Mouse (Mus musculus) erythroblast, embryonic 14.5 days (primary cell): ENCODE results near the gene Cdhr5. TPM values are rescaled to one million over a fixed set of nuclear protein-coding genes. Genes with fewer than 3 reads are reported as not detected.
A peak's percentile ranks its signal among the peaks of the same experiment; 100 is the strongest.

Experiments
- H3K27me3 ChIP-seq: 2 replicates; pipeline ENCODE4 v1.6.1; 2012; ENCODE audit warnings: inconsistent platforms; ENCODE audit not compliant: control insufficient read depth
- H3K36me3 ChIP-seq: 2 replicates; pipeline ENCODE4 v1.6.1; 2012; ENCODE audit warnings: mild to moderate bottlenecking, inconsistent platforms; ENCODE audit not compliant: control insufficient read depth
- H3K4me1 ChIP-seq: 2 replicates; pipeline ENCODE4 v1.6.1; 2012; ENCODE audit warnings: inconsistent platforms; ENCODE audit not compliant: control insufficient read depth
- H3K4me3 ChIP-seq: replicated peaks from 2 replicates; pipeline ENCODE3; 2012; ENCODE audit warnings: moderate library complexity, mild to moderate bottlenecking, inconsistent platforms
- H3K9me3 ChIP-seq: 2 replicates; pipeline ENCODE4 v1.6.1; 2012; ENCODE audit warnings: low read length, inconsistent platforms, mixed read lengths; ENCODE audit not compliant: control insufficient read depth
- GATA1 ChIP-seq: IDR thresholded peaks from 2 replicates; pipeline ENCODE4 v1.6.1; 2012; ENCODE audit warnings: low read length, inconsistent platforms, mixed read lengths
- TAL1 ChIP-seq: IDR thresholded peaks from 3 replicates; pipeline ENCODE4 v1.6.1; 2012; ENCODE audit warnings: low read length, inconsistent platforms, mixed read lengths
- polyA plus RNA-seq: library from polyadenylated mRNA; stranded (reverse); fragments of >175 nt; gene quantifications from 2 replicates; pipeline ENCODE4 v1.2.3, GENCODE M21; 2012

The Cdhr5 gene
- polyA plus RNA-seq, 1 experiment: not detected

GRCm38 (mm10) chr7:141219558-141220099, 57.0 kb downstream of the Cdhr5 start:
- H3K36me3 ChIP-seq: peaks cover 50% of the 10 kb centered on the region
- peaks cover 84% of the 10 kb centered on the region for H3K4me1 ChIP-seq
- no peak for TF ChIP-seq GATA1
- TF ChIP-seq TAL1: no peak
- peak overlapping the region; percentile 10 for H3K4me3 ChIP-seq
- no peaks in the 10 kb centered on the region for H3K27me3 ChIP-seq
- H3K9me3 ChIP-seq: no peaks in the 10 kb centered on the region

Other genes starting within 250 kb of the Cdhr5 start
- gene Gm17387, start 247.7 kb downstream of the Cdhr5 start, polyA plus RNA-seq: not detected in 2 replicates
- 0.03 and 0.15 TPM in 2 replicates for gene B4galnt4, start 215.7 kb downstream of the Cdhr5 start, polyA plus RNA-seq
- gene Pkp3, start 198.6 kb downstream of the Cdhr5 start, polyA plus RNA-seq: 0.03 and 0.05 TPM in 2 replicates
- gene Sigirr, start 176.2 kb downstream of the Cdhr5 start, polyA plus RNA-seq: 0.16 and 0.19 TPM in 2 replicates
- gene Ano9, start 159.0 kb downstream of the Cdhr5 start, polyA plus RNA-seq: not detected in 2 replicates
- 148 and 156 TPM in 2 replicates for gene Ptdss2, start 154.4 kb downstream of the Cdhr5 start, polyA plus RNA-seq
- gene Rnh1, start 103.9 kb downstream of the Cdhr5 start, polyA plus RNA-seq: 0.48 and 1.5 TPM in 2 replicates
- gene Hras, start 82.8 kb downstream of the Cdhr5 start, polyA plus RNA-seq: 34.0 and 43.9 TPM in 2 replicates
- 19.2 and 22.6 TPM in 2 replicates for gene Lrrc56, start 82.6 kb downstream of the Cdhr5 start, polyA plus RNA-seq
- 0.28 and 0.51 TPM in 2 replicates for gene Lmntd2, start 62.7 kb downstream of the Cdhr5 start, polyA plus RNA-seq
- gene Rassf7, start 60.9 kb downstream of the Cdhr5 start, polyA plus RNA-seq: 7.3 and 10.7 TPM in 2 replicates
- 19.7 and 20.3 TPM in 2 replicates for gene Phrf1, start 48.0 kb downstream of the Cdhr5 start, polyA plus RNA-seq
- gene Irf7, start 10.3 kb downstream of the Cdhr5 start, polyA plus RNA-seq: 2.2 and 2.9 TPM in 2 replicates
- not detected in 2 replicates for gene Sct, start 2.3 kb upstream of the Cdhr5 start, polyA plus RNA-seq
- gene Drd4, start 15.2 kb upstream of the Cdhr5 start, polyA plus RNA-seq: not detected in 2 replicates
- gene Deaf1, start 50.9 kb upstream of the Cdhr5 start, polyA plus RNA-seq: 7.6 and 8.1 TPM in 2 replicates
- 4.6 TPM in 2 replicates for gene Tmem80, start 51.0 kb upstream of the Cdhr5 start, polyA plus RNA-seq
- gene Eps8l2, start 62.1 kb upstream of the Cdhr5 start, polyA plus RNA-seq: 0.05 and 0.09 TPM in 2 replicates
- gene Taldo1, start 115.4 kb upstream of the Cdhr5 start, polyA plus RNA-seq: 53.1 and 91.9 TPM in 2 replicates
- gene Gatd1, start 137.3 kb upstream of the Cdhr5 start, polyA plus RNA-seq: 0.16 and 0.42 TPM in 2 replicates
- not detected in 2 replicates for gene Cend1, start 152.7 kb upstream of the Cdhr5 start, polyA plus RNA-seq
- gene Slc25a22, start 161.1 kb upstream of the Cdhr5 start, polyA plus RNA-seq: 0.70 and 0.97 TPM in 2 replicates
- 5.6 and 9.3 TPM in 2 replicates for gene Pidd1, start 167.2 kb upstream of the Cdhr5 start, polyA plus RNA-seq
- 584 and 1,051 TPM in 2 replicates for gene Rplp2, start 170.6 kb upstream of the Cdhr5 start, polyA plus RNA-seq
- 3.0 and 3.4 TPM in 2 replicates for gene Pnpla2, start 178.4 kb upstream of the Cdhr5 start, polyA plus RNA-seq
- 0.06 and 0.12 TPM in 2 replicates for gene Cracr2b, start 184.3 kb upstream of the Cdhr5 start, polyA plus RNA-seq
- gene Cd151, start 190.6 kb upstream of the Cdhr5 start, polyA plus RNA-seq: 1.0 and 1.1 TPM in 2 replicates
- gene Polr2l, start 198.3 kb upstream of the Cdhr5 start, polyA plus RNA-seq: 15.4 and 17.1 TPM in 2 replicates
- gene Tspan4, start 198.5 kb upstream of the Cdhr5 start, polyA plus RNA-seq: 0.31 and 0.46 TPM in 2 replicates